Mouse (Mus musculus): Measurements from ENCODE around the gene Mmp15. TPM values are rescaled to one million over a fixed set of nuclear protein-coding genes. Genes with fewer than 3 reads are reported as not detected.

Gene Mmp15
- polyA plus RNA-seq, 1 experiment from 2014 or later = 86.0 TPM

DNA sequence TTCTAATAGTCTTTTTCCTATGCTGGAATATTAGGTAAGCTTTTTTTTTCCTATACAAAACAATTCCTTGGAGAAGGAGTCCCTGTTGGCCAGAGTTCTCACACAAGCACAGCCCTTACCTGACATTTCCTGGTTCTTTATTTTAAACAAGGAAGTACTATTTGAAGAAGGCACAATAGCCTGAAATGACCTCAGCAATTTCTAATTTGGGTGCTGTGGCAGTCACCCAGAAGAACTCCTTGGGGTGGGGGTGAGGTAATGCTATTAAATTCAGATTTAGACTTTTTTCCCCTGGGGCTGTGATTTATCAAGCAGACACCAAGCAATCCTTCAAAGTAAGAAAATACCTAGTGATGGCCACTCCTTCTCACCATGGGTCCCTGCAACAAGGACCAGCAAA is 28.9 kb downstream of the Mmp15 start:
- Histone ChIP-seq H3K9ac (no peak overlapping the region), H3K27me3 (replicated peaks) (no peaks in the 10 kb centered on the region), H3K36me3 (no peaks in the 10 kb centered on the region), H3K9me3 (replicated peaks) (no peaks in the 10 kb centered on the region), H3K27ac (ENCODE audit: poor library complexity, severe bottlenecking) (no peak overlapping the region), H3K4me2 (no peak overlapping the region), H3K4me3 (no peak overlapping the region), H3K4me1 (replicated peaks) (peaks cover 26% of the 10 kb centered on the region)
- no peak for ATAC-seq (ENCODE audit: insufficient number of reproducible peaks, low FRiP score)

GRCm38 (mm10) chr8:95381595-95381994 is 29.5 kb downstream of the Mmp15 start:
- no peak for ATAC-seq (ENCODE audit: insufficient number of reproducible peaks, low FRiP score)
- no peak overlapping the region for H3K4me2 ChIP-seq
- 76% methylated on average over 3 of the region's 3 CpGs for WGBS
- H3K27ac ChIP-seq (ENCODE audit: poor library complexity, severe bottlenecking) = no peak overlapping the region
- H3K27me3 ChIP-seq (replicated peaks) = no peaks in the 10 kb centered on the region
- H3K9me3 ChIP-seq (replicated peaks) = no peaks in the 10 kb centered on the region
- no peaks in the 10 kb centered on the region for H3K36me3 ChIP-seq
- no peak overlapping the region for H3K9ac ChIP-seq
- H3K4me3 ChIP-seq = no peak overlapping the region
- H3K4me1 ChIP-seq (replicated peaks) = peaks cover 20% of the 10 kb centered on the region

DNA sequence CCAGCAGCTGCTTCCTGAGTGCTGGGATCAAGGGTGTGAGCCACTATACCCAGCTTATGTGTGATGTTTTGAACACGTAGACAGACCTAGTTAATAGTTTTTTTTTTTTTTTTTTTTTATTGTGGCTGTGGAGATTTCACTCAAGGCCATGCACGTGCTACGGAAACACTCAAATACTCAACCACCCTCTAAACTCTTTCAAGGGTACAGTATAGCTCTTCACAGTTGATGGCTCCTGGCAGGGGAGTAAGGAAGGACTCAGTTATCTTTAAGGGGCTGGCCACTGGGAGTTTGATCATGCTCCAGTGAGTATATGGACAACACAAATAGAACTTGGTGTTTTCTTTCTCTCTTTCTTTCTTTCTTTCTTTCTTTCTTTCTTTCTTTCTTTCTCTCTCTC is 32.4 kb downstream of the Mmp15 start:
- 85% methylated on average over 3 of the region's 3 CpGs for WGBS

GRCm38 (mm10) chr8:95386037-95386436 is 34.0 kb downstream of the Mmp15 start:
- Histone ChIP-seq H3K9ac (no peak overlapping the region), H3K27ac (ENCODE audit: poor library complexity, severe bottlenecking) (no peak overlapping the region), H3K36me3 (no peaks in the 10 kb centered on the region), H3K4me2 (no peak overlapping the region), H3K9me3 (replicated peaks) (no peaks in the 10 kb centered on the region), H3K27me3 (replicated peaks) (no peaks in the 10 kb centered on the region), H3K4me3 (no peak overlapping the region), H3K4me1 (replicated peaks) (peaks cover 4% of the 10 kb centered on the region; the same call in 1 of the 2 replicates)
- no peak for ATAC-seq (ENCODE audit: insufficient number of reproducible peaks, low FRiP score)
- WGBS = 52% methylated on average over 5 of the region's 5 CpGs

More for the DNA sequence above, 32.4 kb downstream of the Mmp15 start:
- no peak overlapping the region for H3K27ac ChIP-seq (ENCODE audit: poor library complexity, severe bottlenecking)
- no peaks in the 10 kb centered on the region for H3K9me3 ChIP-seq (replicated peaks)
- no peaks in the 10 kb centered on the region for H3K36me3 ChIP-seq
- H3K4me2 ChIP-seq = no peak overlapping the region
- no peaks in the 10 kb centered on the region for H3K4me1 ChIP-seq (replicated peaks)
- H3K27me3 ChIP-seq (replicated peaks) = no peaks in the 10 kb centered on the region
- H3K9ac ChIP-seq = no peak overlapping the region
- ATAC-seq (ENCODE audit: insufficient number of reproducible peaks, low FRiP score) = no peak
- no peak overlapping the region for H3K4me3 ChIP-seq

DNA sequence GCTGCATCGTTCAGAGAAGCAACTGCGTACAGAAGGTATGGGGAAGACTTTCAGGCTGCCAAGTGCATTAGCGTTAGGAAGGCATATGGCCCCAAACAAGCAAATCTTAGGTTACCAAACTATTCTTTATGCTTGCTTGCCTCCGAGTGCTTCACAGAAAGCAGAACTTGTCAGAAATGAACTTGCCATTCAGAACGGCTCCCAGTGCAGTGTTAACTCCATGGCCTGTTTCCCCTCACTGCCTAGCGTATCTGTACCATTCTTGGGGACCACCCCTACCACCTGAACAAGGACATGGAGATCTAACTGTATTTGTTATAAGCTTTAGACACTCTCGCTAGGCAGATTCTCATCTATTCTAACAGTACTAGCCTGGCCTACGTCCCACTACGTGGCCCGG is 35.2 kb downstream of the Mmp15 start:
- H3K4me1 ChIP-seq (replicated peaks) = peaks cover 4% of the 10 kb centered on the region
- no peaks in the 10 kb centered on the region for H3K9me3 ChIP-seq (replicated peaks)
- H3K36me3 ChIP-seq = no peaks in the 10 kb centered on the region
- H3K27me3 ChIP-seq (replicated peaks) = no peaks in the 10 kb centered on the region
- no peak overlapping the region for H3K9ac ChIP-seq
- no peak overlapping the region for H3K4me3 ChIP-seq
- ATAC-seq (ENCODE audit: insufficient number of reproducible peaks, low FRiP score) = no peak
- H3K4me2 ChIP-seq = no peak overlapping the region
- no peak overlapping the region for H3K27ac ChIP-seq (ENCODE audit: poor library complexity, severe bottlenecking)
- WGBS = 84% methylated on average over 10 of the region's 10 CpGs

DNA sequence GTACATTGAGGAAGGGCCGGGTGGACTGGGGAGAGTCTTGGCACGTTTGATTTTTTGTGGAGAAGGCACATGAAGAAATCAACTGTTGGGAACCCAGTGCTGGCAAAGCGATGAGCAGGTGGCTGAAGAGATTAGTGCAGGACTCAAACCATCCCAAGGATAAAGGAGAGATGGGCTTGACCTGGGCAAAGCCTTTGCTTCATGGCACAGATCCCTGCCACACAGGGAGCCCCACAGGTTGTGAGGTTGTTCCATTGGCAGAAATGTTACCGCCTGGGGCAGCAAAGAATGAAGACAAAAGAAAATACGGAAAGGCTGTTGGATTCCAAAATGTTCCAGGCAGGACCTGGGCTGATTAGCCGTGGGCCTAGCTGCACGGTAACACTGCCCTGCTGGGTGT is 35.9 kb downstream of the Mmp15 start:
- 79% methylated on average over 7 of the region's 7 CpGs for WGBS
- peaks cover 11% of the 10 kb centered on the region for H3K4me1 ChIP-seq (replicated peaks)

DNA sequence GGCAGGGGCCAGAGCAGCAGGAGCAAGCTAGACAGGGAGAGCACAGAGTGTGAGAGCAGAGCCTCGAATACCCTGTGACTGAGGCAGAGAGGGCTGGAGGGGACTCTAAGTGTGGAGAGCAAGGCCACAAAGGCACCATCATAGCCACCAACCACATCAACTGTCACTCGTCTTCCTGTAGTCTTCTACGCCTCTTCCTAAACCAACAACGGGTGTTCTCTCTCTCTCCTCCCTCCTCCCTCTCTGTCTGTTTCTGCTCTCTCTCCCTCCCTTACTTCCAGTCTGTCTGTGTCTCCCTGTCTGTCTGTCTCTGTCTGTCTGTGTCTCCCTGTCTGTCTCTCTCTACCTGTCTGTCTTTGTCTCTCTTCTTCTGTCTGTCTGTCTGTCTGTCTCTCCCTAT is 38.2 kb downstream of the Mmp15 start:
- Histone ChIP-seq H3K4me2 (no peak overlapping the region), H3K27ac (ENCODE audit: poor library complexity, severe bottlenecking) (no peak overlapping the region), H3K4me1 (replicated peaks) (peaks cover 27% of the 10 kb centered on the region), H3K9ac (no peak overlapping the region; the same call in 1 of the 2 replicates), H3K36me3 (no peaks in the 10 kb centered on the region), H3K9me3 (replicated peaks) (no peaks in the 10 kb centered on the region), H3K27me3 (replicated peaks) (no peaks in the 10 kb centered on the region), H3K4me3 (no peak overlapping the region)
- WGBS = 40% methylated on average over 4 of the region's 4 CpGs
- no peak for ATAC-seq (ENCODE audit: insufficient number of reproducible peaks, low FRiP score)

More for the DNA sequence above, 35.9 kb downstream of the Mmp15 start:
- Histone ChIP-seq H3K27me3 (replicated peaks) (no peaks in the 10 kb centered on the region), H3K4me3 (no peak overlapping the region), H3K9ac (no peak overlapping the region), H3K4me2 (no peak overlapping the region), H3K27ac (ENCODE audit: poor library complexity, severe bottlenecking) (no peak overlapping the region), H3K9me3 (replicated peaks) (no peaks in the 10 kb centered on the region), H3K36me3 (no peaks in the 10 kb centered on the region)
- no peak for ATAC-seq (ENCODE audit: insufficient number of reproducible peaks, low FRiP score)

DNA sequence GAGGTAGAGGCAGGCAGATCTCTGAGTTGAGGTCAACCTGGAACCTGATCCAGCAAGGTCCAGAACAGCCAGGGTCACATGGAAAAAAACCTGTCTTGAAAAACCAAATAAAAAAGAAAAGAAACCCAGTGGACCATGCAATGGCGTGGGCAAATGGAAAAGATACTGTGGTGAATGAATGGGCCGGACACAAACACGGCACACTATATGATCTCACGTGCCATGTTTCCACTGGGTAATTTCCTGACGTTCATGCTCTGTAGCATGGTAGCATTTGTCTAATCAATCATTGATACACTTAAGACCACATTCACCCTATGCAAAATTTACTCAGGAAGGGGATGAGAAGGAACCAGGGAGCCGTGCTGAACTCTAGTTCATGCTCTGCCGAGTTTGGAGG is 39.0 kb downstream of the Mmp15 start:
- peaks cover 34% of the 10 kb centered on the region for H3K4me1 ChIP-seq (replicated peaks)
- H3K9ac ChIP-seq = no peak overlapping the region
- no peak overlapping the region for H3K4me3 ChIP-seq
- ATAC-seq (ENCODE audit: insufficient number of reproducible peaks, low FRiP score) = no peak
- H3K9me3 ChIP-seq (replicated peaks) = no peaks in the 10 kb centered on the region
- no peaks in the 10 kb centered on the region for H3K36me3 ChIP-seq
- H3K4me2 ChIP-seq = no peak overlapping the region
- H3K27ac ChIP-seq (ENCODE audit: poor library complexity, severe bottlenecking) = no peak overlapping the region
- 64% methylated on average over 7 of the region's 7 CpGs for WGBS
- H3K27me3 ChIP-seq (replicated peaks) = no peaks in the 10 kb centered on the region

DNA sequence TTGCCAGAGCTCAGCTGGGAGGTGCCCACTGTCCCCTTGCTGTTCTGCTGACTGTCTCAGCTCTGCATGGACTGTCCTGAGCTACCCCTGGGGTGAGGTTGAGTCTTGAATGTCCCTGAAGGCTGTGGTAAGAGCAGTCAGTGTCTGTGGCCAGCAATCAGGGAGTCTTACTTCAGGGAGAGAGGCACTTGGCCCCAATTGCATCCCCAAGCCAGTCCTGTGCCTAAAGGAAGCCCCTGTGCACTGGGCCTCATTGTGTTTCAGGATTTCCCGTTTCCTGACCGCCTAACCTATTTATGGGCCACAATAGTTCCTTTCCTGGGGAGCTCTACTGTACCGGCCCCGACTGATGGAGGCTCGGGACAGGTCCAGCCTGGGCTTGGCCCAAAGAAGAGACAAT is 40.5 kb downstream of the Mmp15 start:
- WGBS = 70% methylated on average over 5 of the region's 5 CpGs
- Histone ChIP-seq H3K9me3 (replicated peaks) (no peaks in the 10 kb centered on the region), H3K4me2 (no peak overlapping the region), H3K27me3 (replicated peaks) (no peaks in the 10 kb centered on the region), H3K36me3 (no peaks in the 10 kb centered on the region), H3K9ac (no peak overlapping the region), H3K4me3 (no peak overlapping the region), H3K4me1 (replicated peaks) (peaks cover 49% of the 10 kb centered on the region), H3K27ac (ENCODE audit: poor library complexity, severe bottlenecking) (peak overlapping the region; percentile 71)
- no peak for ATAC-seq (ENCODE audit: insufficient number of reproducible peaks, low FRiP score)

DNA sequence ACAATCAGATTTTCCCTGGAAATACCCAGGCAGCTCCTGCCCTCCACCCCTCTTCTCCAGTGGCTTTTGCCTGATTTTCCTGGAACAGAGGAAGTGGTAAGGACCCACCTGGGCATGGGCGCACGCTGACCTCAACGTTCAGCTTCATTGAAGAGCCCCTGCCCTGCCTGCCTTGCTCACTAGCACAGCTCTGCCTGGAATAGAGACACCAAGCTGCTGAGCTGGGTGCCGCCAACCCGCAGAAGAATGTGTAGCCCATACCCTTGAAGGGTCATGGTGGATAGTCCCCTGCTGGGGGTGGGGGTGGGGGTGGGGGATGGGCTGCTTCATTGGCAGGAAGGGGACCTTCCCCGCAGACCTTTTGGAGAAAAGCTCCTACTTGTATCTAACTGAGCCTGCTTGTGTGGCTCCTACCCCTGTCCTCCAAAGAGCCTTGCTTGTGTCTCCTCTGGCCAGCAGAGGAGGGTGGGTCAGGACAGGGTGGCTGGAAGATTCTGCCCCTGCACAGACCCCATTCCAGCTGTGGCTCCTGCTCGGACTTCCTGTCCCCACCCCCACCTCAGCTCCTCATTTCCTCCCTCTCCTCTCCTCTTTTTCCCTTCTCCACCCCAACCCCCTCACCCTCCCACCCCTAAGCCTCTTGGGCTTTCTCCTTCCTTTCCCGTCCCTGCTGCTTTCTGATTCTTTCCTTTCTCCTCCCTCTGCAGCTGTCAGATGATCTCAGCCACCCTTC is 43.3 kb downstream of the Mmp15 start:
- Histone ChIP-seq H3K4me2 (peak overlapping the region; percentile 20; the same call in 1 of the 2 replicates), H3K36me3 (no peaks in the 10 kb centered on the region), H3K27me3 (replicated peaks) (no peaks in the 10 kb centered on the region), H3K27ac (ENCODE audit: poor library complexity, severe bottlenecking) (peak overlapping the region; percentile 43), H3K4me3 (no peak overlapping the region), H3K9me3 (replicated peaks) (no peaks in the 10 kb centered on the region), H3K4me1 (replicated peaks) (peaks cover 49% of the 10 kb centered on the region), H3K9ac (peak overlapping the region; percentile 17)
- 20% methylated on average over 8 of the region's 8 CpGs for WGBS
- peak; percentile 55 for ATAC-seq (ENCODE audit: insufficient number of reproducible peaks, low FRiP score)

GRCm38 (mm10) chr8:95396752-95397151 is 44.7 kb downstream of the Mmp15 start:
- H3K4me1 ChIP-seq (replicated peaks) = peaks cover 46% of the 10 kb centered on the region
- 33% methylated on average over 11 of the region's 11 CpGs for WGBS

DNA sequence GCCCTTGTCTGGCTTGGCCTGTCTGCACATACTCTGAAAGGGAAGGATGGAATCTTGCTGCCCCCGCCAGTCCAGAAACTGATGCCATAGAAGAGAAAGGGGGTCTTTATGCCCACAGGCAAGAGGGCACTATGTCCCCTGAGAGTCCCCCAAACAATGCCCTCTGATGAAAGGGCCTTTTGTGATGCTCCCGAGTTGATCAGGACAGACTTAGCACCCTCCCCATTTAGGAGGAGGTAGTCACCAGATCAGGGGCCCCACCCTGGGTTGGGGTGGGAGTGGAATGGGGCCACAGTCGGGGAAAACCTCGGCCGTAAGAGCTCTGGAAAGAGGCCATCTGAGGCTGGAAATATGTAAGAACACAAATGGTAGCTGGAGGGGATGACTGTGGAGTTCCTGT is 45.1 kb downstream of the Mmp15 start:
- Histone ChIP-seq H3K27me3 (replicated peaks) (no peaks in the 10 kb centered on the region), H3K27ac (ENCODE audit: poor library complexity, severe bottlenecking) (peak overlapping the region; percentile 71), H3K9me3 (replicated peaks) (no peaks in the 10 kb centered on the region), H3K4me2 (no peak overlapping the region), H3K36me3 (no peaks in the 10 kb centered on the region), H3K4me3 (no peak overlapping the region), H3K9ac (no peak overlapping the region), H3K4me1 (replicated peaks) (peaks cover 46% of the 10 kb centered on the region)
- WGBS = 45% methylated on average over 5 of the region's 5 CpGs
- ATAC-seq (ENCODE audit: insufficient number of reproducible peaks, low FRiP score) = no peak

More at GRCm38 (mm10) chr8:95396752-95397151, 44.7 kb downstream of the Mmp15 start:
- H3K27ac ChIP-seq (ENCODE audit: poor library complexity, severe bottlenecking) = peak overlapping the region; percentile 71
- H3K9ac ChIP-seq = no peak overlapping the region
- no peak overlapping the region for H3K4me2 ChIP-seq
- no peak overlapping the region for H3K4me3 ChIP-seq
- no peaks in the 10 kb centered on the region for H3K36me3 ChIP-seq
- no peaks in the 10 kb centered on the region for H3K9me3 ChIP-seq (replicated peaks)
- no peaks in the 10 kb centered on the region for H3K27me3 ChIP-seq (replicated peaks)
- ATAC-seq (ENCODE audit: insufficient number of reproducible peaks, low FRiP score) = no peak
